ENCODE assay signal across 18 mouse cellular contexts in genomic region chr4:111704975-111705374, GRCm38 (mm10).
"Had no signal": no experiment of that assay in that cellular context is flagged by ENCODE, and none has a peak within 500 bp of the region (broad histone marks: within the 10 kb centered on the region; RNA-seq: fewer than 3 reads in every experiment).

No protein-coding gene starts in this region.

- H3K27ac ChIP-seq: liver, embryonic 13.5 days; neural tube, embryonic 12.5 days; neural tube, embryonic 15.5 days; stomach, postnatal 0 days had no signal

- H3K9ac ChIP-seq: liver, embryonic 13.5 days; neural tube, embryonic 12.5 days; neural tube, embryonic 15.5 days had no signal

- H3K4me1 ChIP-seq: liver, embryonic 13.5 days; neural tube, embryonic 12.5 days; neural tube, embryonic 15.5 days had no signal

- H3K4me3 ChIP-seq: liver, embryonic 13.5 days; neural tube, embryonic 12.5 days; neural tube, embryonic 15.5 days had no signal

- DNase-seq: kidney, postnatal 10 days; left cerebral cortex, postnatal 4 days; liver, embryonic 13.5 days; lung, adult 2 months; lung, postnatal 14 days; lung, postnatal 4 days; midbrain, embryonic 14.5 days; right cerebral cortex, adult 18-20 months; right cerebral cortex, postnatal 14 days; right cerebral cortex, postnatal 4 days; thymus, adult 2 months; thymus, postnatal 14 days; thymus, postnatal 4 days had no signal

- H3K27me3 ChIP-seq: liver, embryonic 13.5 days; neural tube, embryonic 12.5 days; neural tube, embryonic 15.5 days had no signal

- ATAC-seq: intestine, postnatal 0 days had no signal

- H3K36me3 ChIP-seq: liver, embryonic 13.5 days; neural tube, embryonic 12.5 days; neural tube, embryonic 15.5 days had no signal

- H3K9me3 ChIP-seq: liver, embryonic 13.5 days; neural tube, embryonic 12.5 days; neural tube, embryonic 15.5 days had no signal

- H3K4me2 ChIP-seq: liver, embryonic 13.5 days; midbrain, embryonic 11.5 days; neural tube, embryonic 12.5 days; neural tube, embryonic 15.5 days had no signal
